Mouse (Mus musculus) right cerebral cortex, postnatal 10 days (tissue): ENCODE results near the gene Arhgap11a.
A peak's percentile ranks its signal among the peaks of the same experiment; 100 is the strongest.

Source experiments
- DNase-seq, 2 experiments: peaks; one replicate each; pipeline ENCODE4 v3.0.0; 2021; ENCODE audit warnings: low spot score in 2 of 2

The Arhgap11a gene

GRCm38 (mm10) chr2:113848245-113849121, at the start of gene Arhgap11a:
Gene Arhgap11a, minus strand, starts transcription at chr2:113848661.
- DNase-seq, result peak; percentile 93

- DNase-seq, result no peak
Observed at GRCm38 (mm10) chr2:113893385-113894122, 45.1 kb upstream of the Arhgap11a start.

GRCm38 (mm10) chr2:113887166-113887565, 38.7 kb upstream of the Arhgap11a start:
- DNase-seq, result no peak

- DNase-seq, result no peak
Observed at GRCm38 (mm10) chr2:113886061-113886460, 37.6 kb upstream of the Arhgap11a start.

GRCm38 (mm10) chr2:113870115-113870514, 21.7 kb upstream of the Arhgap11a start:
- no peak for DNase-seq

GRCm38 (mm10) chr2:113868404-113868803, 19.9 kb upstream of the Arhgap11a start:
- no peak for DNase-seq

GRCm38 (mm10) chr2:113866155-113866554, 17.7 kb upstream of the Arhgap11a start:
- DNase-seq, result no peak

- peak in 1 of 2 experiments; percentile 43 for DNase-seq
Observed at GRCm38 (mm10) chr2:113849141-113849540, 680 bp upstream of the Arhgap11a start.

GRCm38 (mm10) chr2:113847678-113848244, 700 bp downstream of the Arhgap11a start:
- DNase-seq, result peak in 1 of 2 experiments; percentile 43

- no peak for DNase-seq
Observed at GRCm38 (mm10) chr2:113845081-113845480, 3.4 kb downstream of the Arhgap11a start.

GRCm38 (mm10) chr2:113841656-113842437, 6.6 kb downstream of the Arhgap11a start:
- DNase-seq, result no peak

- DNase-seq, result no peak
Observed at GRCm38 (mm10) chr2:113839488-113839887, 9.0 kb downstream of the Arhgap11a start.

- no peak for DNase-seq
Observed at GRCm38 (mm10) chr2:113835219-113835618, 13.2 kb downstream of the Arhgap11a start.

GRCm38 (mm10) chr2:113828943-113829882, 19.2 kb downstream of the Arhgap11a start, which contains the start of gene Scg5:
Gene Scg5, minus strand, starts transcription at chr2:113829121.
- DNase-seq, result peak; percentile 92 to 94

GRCm38 (mm10) chr2:113828086-113828942, 20.1 kb downstream of the Arhgap11a start:
- DNase-seq, result peak in 1 of 2 experiments; percentile 43

- peak; percentile 63 to 73 for DNase-seq
Observed at GRCm38 (mm10) chr2:113823909-113824308, 24.6 kb downstream of the Arhgap11a start.

- no peak for DNase-seq
Observed at GRCm38 (mm10) chr2:113822367-113822766, 26.1 kb downstream of the Arhgap11a start.

GRCm38 (mm10) chr2:113821176-113821734, 27.2 kb downstream of the Arhgap11a start:
- DNase-seq, result no peak

GRCm38 (mm10) chr2:113820117-113820516, 28.3 kb downstream of the Arhgap11a start:
- no peak for DNase-seq
